Mouse (Mus musculus) ovary, postnatal 36 days (tissue): Measurements from ENCODE around the gene Ubxn10.

ENCODE experiments used
- DNase-seq: peaks from one replicate; pipeline ENCODE4 v3.0.0; 2022; ENCODE audit warnings: low spot score, mixed read lengths

The Ubxn10 gene

GRCm38 (mm10) chr4:138737031-138737430 lies at the start of gene Ubxn10:
TSS of gene Ubxn10 (minus strand) at chr4:138737167.
- DNase-seq, result no peak

- no peak for DNase-seq
Observed at GRCm38 (mm10) chr4:138786141-138786540, 49.2 kb upstream of the Ubxn10 start.

GRCm38 (mm10) chr4:138785721-138786120 lies 48.8 kb upstream of the Ubxn10 start:
- DNase-seq, result no peak

- DNase-seq, result no peak
Observed at GRCm38 (mm10) chr4:138782098-138782497, 45.1 kb upstream of the Ubxn10 start.

- DNase-seq, result no peak
Observed at GRCm38 (mm10) chr4:138780300-138780699, 43.3 kb upstream of the Ubxn10 start.

- no peak for DNase-seq
Observed at GRCm38 (mm10) chr4:138777417-138778407, 40.7 kb upstream of the Ubxn10 start.

- DNase-seq, result no peak
Observed at GRCm38 (mm10) chr4:138775435-138775834, 38.5 kb upstream of the Ubxn10 start, which contains the start of gene Pla2g2d. TSS of gene Pla2g2d (plus strand) at chr4:138775735.

- DNase-seq, result no peak
Observed at GRCm38 (mm10) chr4:138772386-138772785, 35.4 kb upstream of the Ubxn10 start.

- DNase-seq, result no peak
Observed at GRCm38 (mm10) chr4:138771970-138772369, 35.0 kb upstream of the Ubxn10 start.

- no peak for DNase-seq
Observed at GRCm38 (mm10) chr4:138762266-138762665, 25.3 kb upstream of the Ubxn10 start.

- no peak for DNase-seq
Observed at GRCm38 (mm10) chr4:138757416-138757815, 20.4 kb upstream of the Ubxn10 start, which contains the start of gene Pla2g2f. TSS of gene Pla2g2f (minus strand) at chr4:138757626.

GRCm38 (mm10) chr4:138755983-138756382 lies 19.0 kb upstream of the Ubxn10 start:
- DNase-seq, result no peak

- DNase-seq, result no peak
Observed at GRCm38 (mm10) chr4:138755439-138755838, 18.5 kb upstream of the Ubxn10 start.

- DNase-seq, result no peak
Observed at GRCm38 (mm10) chr4:138754432-138754831, 17.5 kb upstream of the Ubxn10 start.

GRCm38 (mm10) chr4:138753608-138754007 lies 16.6 kb upstream of the Ubxn10 start:
- no peak for DNase-seq

- DNase-seq, result no peak
Observed at GRCm38 (mm10) chr4:138752603-138753002, 15.6 kb upstream of the Ubxn10 start.

GRCm38 (mm10) chr4:138748369-138749072 lies 11.6 kb upstream of the Ubxn10 start:
- DNase-seq, result peak; percentile 25

- no peak for DNase-seq
Observed at GRCm38 (mm10) chr4:138747851-138748250, 10.9 kb upstream of the Ubxn10 start.

- no peak for DNase-seq
Observed at GRCm38 (mm10) chr4:138746866-138747265, 9.9 kb upstream of the Ubxn10 start.

GRCm38 (mm10) chr4:138745884-138746283 lies 8.9 kb upstream of the Ubxn10 start:
- DNase-seq, result no peak

- DNase-seq, result no peak
Observed at GRCm38 (mm10) chr4:138739136-138739851, 2.3 kb upstream of the Ubxn10 start.

GRCm38 (mm10) chr4:138734863-138735262 lies 2.1 kb downstream of the Ubxn10 start:
- DNase-seq, result no peak
